Mouse (Mus musculus) right cerebral cortex, adult 18-20 months (tissue): ENCODE measurements at regions not wholly inside any gene's neighbourhood (a gene's known extent, or its start where the extent isn't known, plus 50 kb on each side); places are given as distances from the start of the nearest gene placed in this dataset.
"Not testable (repeated sequence)": the region's sequence is repeated elsewhere in the genome, so short reads cannot be mapped to it uniquely, and the experiment has no call there.

Experiments
- DNase-seq: peaks from one replicate; pipeline ENCODE4 v3.0.0; 2022; ENCODE audit warnings: mixed read lengths

DNA sequence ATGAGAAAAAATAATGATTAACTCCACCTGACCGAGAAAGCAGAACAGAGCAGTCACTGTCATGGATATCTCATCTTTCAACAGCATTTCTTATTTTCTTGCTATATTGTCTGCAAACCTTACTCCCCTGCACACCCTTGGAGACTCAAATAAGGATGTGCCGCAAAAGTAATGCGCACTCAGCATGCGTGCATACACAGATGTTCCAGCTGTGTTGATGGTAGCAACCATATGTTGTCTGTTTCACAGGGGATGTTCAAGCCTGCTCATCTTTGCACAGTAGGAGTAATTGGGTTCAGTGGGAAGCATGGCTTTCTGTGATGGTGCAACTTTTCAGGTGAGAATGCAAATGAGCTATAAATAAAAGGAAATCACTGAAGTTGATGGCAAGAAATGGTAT, 1182.9 kb upstream of the Manea start:
- no peak for DNase-seq

DNA sequence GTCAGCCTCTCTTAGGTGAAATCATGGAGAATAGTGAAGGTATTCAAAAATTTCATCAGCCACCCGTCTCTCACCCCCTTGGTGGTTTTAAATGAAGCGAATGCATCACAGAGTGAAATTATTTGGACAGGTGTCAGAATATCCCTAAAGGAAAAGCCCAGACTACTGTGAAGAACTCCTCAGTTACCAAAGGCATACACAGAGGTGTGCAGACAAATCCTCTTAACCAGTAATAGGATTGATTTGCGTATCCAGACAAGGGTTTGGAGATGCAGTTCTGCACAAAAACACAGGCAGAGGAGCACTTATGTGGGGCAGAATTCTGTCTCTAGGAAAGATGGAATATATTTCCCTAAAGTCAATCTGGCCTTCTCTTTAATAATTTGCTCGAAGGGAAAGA, 1173.6 kb upstream of the Manea start:
- DNase-seq: no peak

DNA sequence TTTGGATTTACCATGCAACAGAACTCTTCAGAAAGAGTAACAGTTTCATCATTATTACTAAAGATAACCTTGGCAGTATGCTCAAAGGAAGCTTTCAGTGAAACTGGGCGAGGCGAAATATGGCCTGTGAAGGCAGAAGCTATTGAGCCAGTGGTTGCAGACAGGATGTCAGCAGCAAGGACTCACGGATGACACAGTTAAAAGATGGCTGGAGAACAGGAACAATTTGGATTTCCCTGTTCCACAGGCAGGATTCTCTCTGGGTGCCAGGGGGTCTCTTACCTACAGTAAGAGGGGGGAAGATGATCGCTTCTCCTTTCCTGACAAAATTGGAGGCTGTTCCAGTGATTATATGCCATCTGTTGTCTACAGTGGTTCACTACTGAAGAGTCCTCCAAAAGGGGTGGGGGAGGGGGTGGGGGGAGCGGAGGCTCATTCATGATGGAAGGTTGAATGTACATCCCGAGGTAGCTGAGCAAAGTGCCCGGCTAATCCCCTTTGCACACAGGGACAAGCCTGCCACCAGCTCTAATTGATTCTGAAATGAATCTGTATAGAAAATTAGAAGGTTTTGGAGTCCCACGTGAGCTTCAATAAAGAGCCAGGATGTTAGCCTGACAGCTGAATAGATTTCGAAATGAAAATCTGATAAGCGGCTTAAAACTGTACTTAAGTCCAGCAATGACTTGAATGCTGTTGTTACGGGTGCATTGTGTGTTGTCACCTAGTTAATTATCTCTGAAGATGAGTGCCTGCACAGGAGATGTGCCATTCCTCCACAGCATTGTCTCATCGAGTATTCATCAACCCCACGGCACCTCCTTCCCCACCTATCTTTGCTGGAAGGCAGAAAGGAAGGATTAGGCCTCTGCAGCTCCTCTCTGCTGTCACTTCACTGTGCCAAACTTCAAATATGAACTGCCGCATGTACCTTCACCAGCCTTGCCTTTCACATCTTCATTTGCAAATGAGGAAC, 1158.4 kb upstream of the Manea start:
- DNase-seq: no peak

DNA sequence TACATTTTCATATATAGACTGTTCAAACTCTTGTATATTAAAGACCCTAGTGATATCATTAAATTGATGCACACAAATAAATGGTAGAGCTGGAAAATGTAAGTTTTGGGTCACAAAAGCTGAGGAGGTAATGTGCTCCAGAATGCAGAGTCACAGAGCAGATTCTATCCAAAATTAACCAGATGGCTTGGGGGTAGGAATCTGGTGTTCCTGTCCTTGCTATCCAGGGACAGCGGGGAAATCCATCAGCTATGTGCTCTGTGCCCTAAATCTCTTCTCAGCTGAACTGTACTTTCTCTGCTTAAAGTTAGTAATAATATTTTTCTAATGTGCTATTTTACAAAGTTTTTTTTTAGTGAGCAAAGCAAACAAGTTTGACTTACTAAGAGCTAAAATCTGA, 1151.2 kb upstream of the Manea start:
- no peak for DNase-seq

DNA sequence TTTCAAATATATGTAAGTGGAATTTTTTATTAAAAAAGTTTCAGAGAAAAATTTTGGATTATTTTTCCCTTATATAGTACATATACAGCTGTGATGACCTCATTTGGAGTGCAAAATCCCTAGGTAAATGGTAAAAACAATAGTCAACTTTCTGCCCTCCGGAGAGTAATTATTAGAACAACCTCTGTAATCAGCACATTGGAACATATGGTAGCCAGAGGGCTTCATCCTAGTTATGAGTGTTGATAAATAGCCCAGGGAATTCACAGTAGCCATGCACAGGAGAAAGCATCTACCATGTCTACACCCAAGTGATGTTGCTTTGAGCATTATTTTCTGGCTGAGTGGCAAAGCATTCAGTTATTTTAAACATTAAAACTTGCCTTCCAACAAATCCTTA, 1150.6 kb upstream of the Manea start:
- no peak for DNase-seq

DNA sequence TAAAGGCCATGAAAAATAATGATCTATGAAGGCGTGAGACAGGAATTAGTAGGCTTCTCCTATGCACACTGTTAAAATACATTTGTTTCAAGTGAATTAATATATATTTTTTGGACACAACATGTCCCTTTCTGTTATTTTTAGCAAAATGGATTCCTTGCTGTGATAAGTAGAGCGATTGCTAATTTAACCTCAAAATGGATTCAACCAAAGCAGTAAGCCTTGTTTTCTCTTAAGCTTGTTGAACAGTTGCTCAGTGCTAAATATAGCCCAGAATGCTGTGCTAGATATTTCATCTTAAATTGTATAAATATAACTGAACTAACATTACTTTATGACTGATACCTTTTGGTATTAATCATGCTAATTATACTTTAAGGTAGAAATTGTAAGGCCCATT, 1144.6 kb upstream of the Manea start:
- no peak for DNase-seq

DNA sequence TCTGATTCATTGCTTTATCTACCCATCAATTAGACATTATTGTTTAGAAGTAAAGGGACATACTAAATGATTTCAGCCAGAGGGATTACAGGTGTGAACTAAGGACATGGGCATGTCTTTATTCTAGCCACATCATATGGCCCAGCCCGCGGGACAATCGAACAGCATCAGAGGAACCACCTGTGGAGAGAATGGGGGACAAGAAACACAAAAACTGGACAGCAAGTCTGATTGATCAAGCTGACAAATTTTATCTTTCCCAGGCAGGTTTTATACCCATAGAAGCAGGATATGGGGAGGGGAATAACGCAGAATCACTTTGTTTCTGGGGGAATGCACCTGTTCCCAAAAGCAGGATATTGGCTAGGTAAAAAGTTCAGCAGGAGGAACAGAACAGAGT, 1103.2 kb upstream of the Manea start:
- DNase-seq: no peak

DNA sequence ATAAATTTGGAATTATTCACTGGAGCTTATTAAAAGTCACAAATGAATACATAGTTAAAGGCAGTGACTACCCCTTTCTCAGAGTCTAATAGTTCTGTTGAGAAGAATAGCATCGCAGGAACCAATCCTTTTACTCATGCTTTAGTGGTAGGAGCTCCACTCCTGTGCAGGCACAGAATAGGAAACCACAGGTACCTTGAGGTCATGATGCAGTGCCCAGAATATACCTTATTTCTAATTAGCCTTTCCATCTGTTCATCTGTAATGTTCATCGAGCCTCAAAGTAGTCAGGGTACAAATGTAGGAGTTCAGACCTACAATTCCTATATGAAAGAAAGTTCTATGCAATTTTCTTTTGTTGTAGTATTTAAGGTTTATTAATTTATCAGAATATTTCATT, 1099.6 kb upstream of the Manea start:
- DNase-seq: no peak

DNA sequence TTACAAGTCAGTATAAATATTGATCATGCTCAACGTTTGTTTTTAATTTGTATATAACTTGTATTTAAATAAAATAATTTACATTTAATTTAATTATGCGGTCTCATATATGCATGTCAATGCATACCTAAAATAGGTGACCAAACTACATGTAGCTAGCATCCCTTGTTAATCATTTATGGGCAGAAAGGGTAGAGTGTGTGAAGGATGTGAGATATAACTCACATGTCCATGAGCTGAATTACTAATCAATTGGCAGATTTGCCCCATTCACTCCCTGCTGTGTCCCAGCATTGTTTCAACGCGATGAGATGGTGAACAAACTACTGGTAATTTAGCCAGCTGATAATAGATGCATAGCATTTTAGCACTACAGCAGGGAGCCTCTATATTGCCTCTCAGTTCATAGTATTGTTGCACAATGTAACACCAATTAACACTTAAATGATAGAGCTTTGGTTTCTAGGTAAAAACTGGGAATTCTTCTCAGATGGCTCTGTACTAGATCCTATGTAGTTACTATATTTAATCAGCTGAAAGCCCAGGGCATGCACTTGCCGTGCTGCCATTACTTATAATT, 1082.6 kb upstream of the Manea start:
- DNase-seq: no peak

DNA sequence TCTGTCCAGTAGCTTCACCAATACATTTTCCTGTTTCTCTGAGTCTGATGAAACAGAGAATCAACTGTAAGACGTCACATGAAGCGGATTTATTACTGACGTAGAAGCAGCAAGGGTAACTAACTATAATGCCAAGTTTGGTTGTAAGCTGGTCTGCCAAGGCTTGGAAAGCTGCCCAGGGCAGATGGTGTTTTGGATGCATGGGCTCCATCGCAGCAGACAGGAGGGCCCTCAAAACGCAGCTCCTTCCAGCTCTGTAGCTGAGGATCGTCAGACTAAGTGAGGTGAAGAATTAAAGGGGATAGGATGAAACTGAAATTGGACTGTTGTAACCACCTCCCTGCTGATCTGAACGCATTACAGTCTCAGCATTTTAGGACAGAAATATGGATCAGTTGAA, 1079.2 kb upstream of the Manea start:
- DNase-seq: peak; percentile 16

DNA sequence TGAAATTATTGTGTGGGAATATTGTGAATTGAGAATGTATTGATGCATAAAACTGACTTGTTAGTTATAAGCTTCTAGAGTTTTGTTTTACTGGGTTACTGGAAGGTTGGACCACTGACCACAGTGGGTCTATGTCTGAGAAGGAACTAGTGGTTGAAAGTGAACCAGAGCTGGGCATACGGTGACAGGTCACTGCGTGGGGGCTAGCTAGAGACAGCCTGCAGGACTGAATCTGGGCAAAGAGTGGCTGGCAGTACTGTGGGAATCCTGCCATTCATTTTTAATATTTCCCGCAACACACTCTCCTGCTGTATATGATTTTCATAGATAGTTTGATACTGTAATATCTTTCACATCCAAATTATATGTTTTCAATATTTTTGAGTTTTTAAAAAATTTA, 1077.2 kb upstream of the Manea start:
- no peak for DNase-seq

DNA sequence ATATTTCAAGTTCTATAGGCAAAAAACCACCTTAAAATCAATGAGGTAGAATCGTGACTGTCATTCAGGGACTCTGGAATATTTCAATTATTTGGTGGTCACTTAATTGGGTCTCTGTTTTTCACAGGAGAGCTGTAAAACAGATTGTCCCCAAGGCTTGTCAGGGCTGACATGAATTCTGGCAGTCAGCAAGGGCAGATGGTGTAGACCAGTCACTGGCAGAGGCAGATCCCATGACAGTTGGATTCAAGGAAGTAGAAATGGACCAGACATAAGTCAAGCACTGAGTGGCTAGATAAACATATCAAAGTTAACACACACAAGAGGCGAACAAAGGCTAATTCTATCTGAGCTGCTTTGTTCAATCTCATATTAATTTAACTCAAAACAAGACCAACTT, 1071.8 kb upstream of the Manea start:
- DNase-seq: no peak

DNA sequence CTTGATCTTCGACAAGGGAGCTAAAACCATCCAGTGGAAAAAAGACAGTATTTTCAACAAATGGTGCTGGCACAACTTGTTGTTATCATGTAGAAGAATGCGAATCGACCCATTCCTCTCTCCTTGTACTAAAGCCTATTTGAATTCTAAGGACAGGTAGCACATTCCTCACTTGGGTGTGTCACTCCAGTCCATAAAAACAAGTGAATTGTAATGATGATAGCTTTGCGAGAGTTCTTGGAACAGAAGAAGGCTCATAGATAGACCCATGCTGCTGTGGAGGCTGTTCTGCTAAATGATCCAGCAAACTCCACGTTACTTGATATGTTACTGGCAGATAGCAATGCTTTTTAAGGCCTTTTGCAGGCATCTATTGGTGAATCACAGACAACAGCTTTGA, 1038.2 kb upstream of the Manea start:
- DNase-seq: not testable (repeated sequence)

DNA sequence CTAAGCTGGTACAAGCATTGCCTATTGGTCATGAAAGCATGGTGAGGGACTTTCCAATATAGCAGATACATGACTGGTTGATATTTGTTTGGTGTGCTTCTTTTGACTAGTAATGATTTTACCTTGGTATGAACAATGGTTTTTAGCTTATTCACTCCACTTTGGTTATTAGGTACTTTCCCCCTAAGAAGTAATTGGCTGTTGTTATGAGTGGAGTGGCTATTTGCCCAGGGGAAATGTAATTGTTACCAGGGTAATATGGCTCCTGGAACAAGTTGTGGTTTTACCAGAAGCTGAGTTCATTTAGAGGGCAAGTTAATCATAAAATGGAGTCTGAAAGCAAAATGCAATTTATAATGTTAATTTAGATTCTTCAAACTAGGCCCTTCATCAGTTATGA, 1000.2 kb upstream of the Manea start:
- DNase-seq: no peak

DNA sequence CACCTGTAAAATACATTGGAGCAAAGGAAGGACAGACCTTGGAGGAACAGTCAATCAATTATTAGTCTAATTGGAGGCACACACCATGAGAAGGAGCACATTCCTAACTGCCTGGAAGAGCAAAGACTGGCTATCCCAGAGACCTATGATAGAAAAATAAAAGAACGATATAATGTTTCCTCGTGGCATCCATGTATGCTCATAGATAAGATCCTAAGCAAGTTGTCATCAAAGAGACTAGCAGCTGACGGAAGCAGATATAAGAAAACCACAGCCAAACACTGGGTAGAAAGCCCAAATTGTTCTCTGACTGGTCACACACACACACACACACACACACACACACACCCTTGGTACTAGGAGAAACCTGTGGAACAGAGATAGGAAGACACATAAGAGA, 986.6 kb upstream of the Manea start:
- no peak for DNase-seq
